In genomic region chr11:81426857-81427256, GRCm38 (mm10) we compare ENCODE assay signal across 16 mouse cellular contexts.
DNase-seq lines count a peak whose midpoint lies in the region; ATAC-seq and TF ChIP-seq lines count a peak whose summit lies in the region.
"Had no signal": no experiment of that assay in that cellular context is flagged by ENCODE, and none has a peak within 500 bp of the region (broad histone marks: within the 10 kb centered on the region; RNA-seq: fewer than 3 reads in every experiment).

No protein-coding gene starts in this region.

- peak; percentile 35 to 47 for DNase-seq in cerebellum, postnatal 10 days
- DNase-seq in cerebellum, adult 18-20 months = no peak
- no peak for DNase-seq in hindbrain, embryonic 11.5 days (ENCODE audit: low spot score)
- DNase-seq in midbrain, postnatal 0 days (ENCODE audit: low spot score) = peak; percentile 68
- no peak for DNase-seq in layer of hippocampus, adult 11-12 months (ENCODE audit: low spot score)
- DNase-seq: adrenal gland, postnatal 14 days; heart, adult 18-20 months; thymus, postnatal 4 days had no signal

- peaks cover 8% of the 10 kb centered on the region for H3K4me1 ChIP-seq in hindbrain, embryonic 15.5 days (replicated peaks)
- H3K4me1 ChIP-seq in hindbrain, embryonic 11.5 days (replicated peaks; ENCODE audit: control insufficient read depth, insufficient read depth, low read length) = no peaks in the 10 kb centered on the region
- H3K4me1 ChIP-seq in midbrain, postnatal 0 days (ENCODE audit: insufficient read depth, low read length) = no peaks in the 10 kb centered on the region
- H3K4me1 ChIP-seq in midbrain, embryonic 15.5 days = 0 out of 2 replicates have a peak, but pooled peaks cover 5% of the 10 kb centered on the region
- peaks cover 10% of the 10 kb centered on the region for H3K4me1 ChIP-seq in neural tube, embryonic 15.5 days
- H3K4me1 ChIP-seq: kidney, embryonic 15.5 days; liver, embryonic 12.5 days had no signal

- no peak for ATAC-seq in hindbrain, embryonic 15.5 days (ENCODE audit: low FRiP score, low read depth)
- no peak for ATAC-seq in hindbrain, embryonic 11.5 days (ENCODE audit: low FRiP score)
- 0 out of 2 replicates have a peak, but pooled peaks have one; percentile 41 for ATAC-seq in midbrain, postnatal 0 days (ENCODE audit: low FRiP score)
- ATAC-seq in midbrain, embryonic 15.5 days (replicated peaks) = no peak
- no peak for ATAC-seq in neural tube, embryonic 15.5 days (ENCODE audit: low FRiP score)
- ATAC-seq: inflammation-experienced regulatory T-cells, adult 6 months; liver, embryonic 12.5 days; lung, postnatal 0 days had no signal

- no peak for TF ChIP-seq CTCF in midbrain, postnatal 0 days (IDR thresholded peaks at IDR 0.05)

- WGBS in hindbrain, embryonic 15.5 days = 43% methylated on average over 14 of the region's 14 CpGs
- WGBS in hindbrain, embryonic 11.5 days = 67% methylated on average over 14 of the region's 14 CpGs
- 43% methylated on average over 14 of the region's 14 CpGs for WGBS in midbrain, postnatal 0 days
- 54% methylated on average over 14 of the region's 14 CpGs for WGBS in midbrain, embryonic 15.5 days
- WGBS in neural tube, embryonic 15.5 days = 30% methylated on average over 14 of the region's 14 CpGs

- peak overlapping the region; percentile 24 for H3K4me2 ChIP-seq in hindbrain, embryonic 15.5 days
- H3K4me2 ChIP-seq in hindbrain, embryonic 11.5 days (replicated peaks; ENCODE audit: low read depth, low read length) = no peak overlapping the region
- peak overlapping the region; percentile 15 for H3K4me2 ChIP-seq in midbrain, postnatal 0 days (ENCODE audit: low read depth, low read length, poor library complexity, severe bottlenecking)
- H3K4me2 ChIP-seq in midbrain, embryonic 15.5 days = no peak overlapping the region
- peak overlapping the region; percentile 32; the same call in 1 of the 2 replicates for H3K4me2 ChIP-seq in neural tube, embryonic 15.5 days
- H3K4me2 ChIP-seq: kidney, embryonic 15.5 days; liver, embryonic 12.5 days had no signal

- H3K27ac ChIP-seq in hindbrain, embryonic 15.5 days (replicated peaks) = no peak overlapping the region
- no peak overlapping the region for H3K27ac ChIP-seq in hindbrain, embryonic 11.5 days (ENCODE audit: low read depth, low read length)
- no peak overlapping the region for H3K27ac ChIP-seq in midbrain, postnatal 0 days (ENCODE audit: low read depth, low read length)
- no peak overlapping the region for H3K27ac ChIP-seq in midbrain, embryonic 15.5 days
- H3K27ac ChIP-seq in neural tube, embryonic 15.5 days (replicated peaks) = no peak overlapping the region
- H3K27ac ChIP-seq: kidney, embryonic 15.5 days; layer of hippocampus, adult 2 months; liver, embryonic 12.5 days had no signal

- no peaks in the 10 kb centered on the region for H3K9me3 ChIP-seq in hindbrain, embryonic 15.5 days
- H3K9me3 ChIP-seq in hindbrain, embryonic 11.5 days (ENCODE audit: control insufficient read depth, low read length) = no peaks in the 10 kb centered on the region
- H3K9me3 ChIP-seq in midbrain, postnatal 0 days (ENCODE audit: low read length) = no peaks in the 10 kb centered on the region
- H3K9me3 ChIP-seq in midbrain, embryonic 15.5 days = no peaks in the 10 kb centered on the region
- H3K9me3 ChIP-seq in neural tube, embryonic 15.5 days (replicated peaks) = no peaks in the 10 kb centered on the region
- H3K9me3 ChIP-seq: kidney, embryonic 15.5 days had no signal

- H3K27me3 ChIP-seq in hindbrain, embryonic 15.5 days = no peaks in the 10 kb centered on the region
- H3K27me3 ChIP-seq in hindbrain, embryonic 11.5 days (ENCODE audit: control insufficient read depth, insufficient read depth, low read length) = no peaks in the 10 kb centered on the region
- H3K27me3 ChIP-seq in midbrain, postnatal 0 days (ENCODE audit: insufficient read depth, low read length) = no peaks in the 10 kb centered on the region
- no peaks in the 10 kb centered on the region for H3K27me3 ChIP-seq in midbrain, embryonic 15.5 days (replicated peaks)
- H3K27me3 ChIP-seq in neural tube, embryonic 15.5 days (replicated peaks) = no peaks in the 10 kb centered on the region; the same call in 1 of the 2 replicates
- H3K27me3 ChIP-seq: kidney, embryonic 15.5 days; liver, embryonic 12.5 days had no signal

- no peak overlapping the region for H3K9ac ChIP-seq in hindbrain, embryonic 15.5 days
- H3K9ac ChIP-seq in hindbrain, embryonic 11.5 days (ENCODE audit: low read depth, low read length) = no peak overlapping the region
- no peak overlapping the region for H3K9ac ChIP-seq in midbrain, postnatal 0 days (replicated peaks; ENCODE audit: low read length, poor library complexity, severe bottlenecking)
- H3K9ac ChIP-seq in midbrain, embryonic 15.5 days = no peak overlapping the region
- H3K9ac ChIP-seq in neural tube, embryonic 15.5 days (replicated peaks) = no peak overlapping the region
- H3K9ac ChIP-seq: kidney, embryonic 15.5 days; liver, embryonic 12.5 days had no signal

- no peaks in the 10 kb centered on the region for H3K36me3 ChIP-seq in hindbrain, embryonic 15.5 days
- no peaks in the 10 kb centered on the region for H3K36me3 ChIP-seq in hindbrain, embryonic 11.5 days (ENCODE audit: control insufficient read depth, insufficient read depth, low read length)
- H3K36me3 ChIP-seq in midbrain, postnatal 0 days (ENCODE audit: insufficient read depth, low read length) = no peaks in the 10 kb centered on the region
- H3K36me3 ChIP-seq in midbrain, embryonic 15.5 days (replicated peaks) = no peaks in the 10 kb centered on the region
- H3K36me3 ChIP-seq in neural tube, embryonic 15.5 days = no peaks in the 10 kb centered on the region
- H3K36me3 ChIP-seq: kidney, embryonic 15.5 days; liver, embryonic 12.5 days had no signal

- H3K4me3 ChIP-seq in hindbrain, embryonic 15.5 days = no peak overlapping the region
- H3K4me3 ChIP-seq in hindbrain, embryonic 11.5 days (ENCODE audit: low read depth, low read length) = no peak overlapping the region
- no peak overlapping the region for H3K4me3 ChIP-seq in midbrain, postnatal 0 days (ENCODE audit: low read depth, low read length)
- H3K4me3 ChIP-seq in midbrain, embryonic 15.5 days = no peak overlapping the region
- H3K4me3 ChIP-seq in neural tube, embryonic 15.5 days (replicated peaks) = no peak overlapping the region
- H3K4me3 ChIP-seq: kidney, embryonic 15.5 days; layer of hippocampus, adult 2 months; liver, embryonic 12.5 days had no signal

Comparison
In these comparisons a context has a peak if more than half of its experiments do, and no peak if none do; other contexts are left out.
1. DNase-seq: peak in cerebellum, postnatal 10 days (2 of 2) and midbrain, postnatal 0 days (single experiment); none in cerebellum, adult 18-20 months (0 of 2), hindbrain, embryonic 11.5 days (single experiment) and layer of hippocampus, adult 11-12 months (single experiment).
2. H3K4me2 ChIP-seq: peak in hindbrain, embryonic 15.5 days (single experiment), midbrain, postnatal 0 days (single experiment) and neural tube, embryonic 15.5 days (single experiment); none in hindbrain, embryonic 11.5 days (single experiment) and midbrain, embryonic 15.5 days (single experiment).